Mouse (Mus musculus): Measurements from ENCODE around the gene Fbxo28. TPM values are rescaled to one million over a fixed set of nuclear protein-coding genes. Genes with fewer than 3 reads are reported as not detected.

Fbxo28 gene
- polyA plus RNA-seq, 1 experiment from 2014 or later, result 10.8 TPM

GRCm38 (mm10) chr1:182287781-182288180 is 53.6 kb downstream of the Fbxo28 start:
- H3K27me3 ChIP-seq, result no peaks in the 10 kb centered on the region
- peaks cover 7% of the 10 kb centered on the region for H3K4me1 ChIP-seq (replicated peaks)
- H3K27ac ChIP-seq, result no peak overlapping the region
- no peak overlapping the region for H3K4me2 ChIP-seq
- H3K4me3 ChIP-seq, result no peak overlapping the region
- 59% methylated on average over 7 of the region's 7 CpGs for WGBS
- ATAC-seq (replicated peaks; ENCODE audit: insufficient number of reproducible peaks, insufficient read depth, low FRiP score, low read depth), result no peak
- H3K9ac ChIP-seq, result no peak overlapping the region
- no peaks in the 10 kb centered on the region for H3K9me3 ChIP-seq (replicated peaks)
- H3K36me3 ChIP-seq, result no peaks in the 10 kb centered on the region

- no peak overlapping the region for H3K9ac ChIP-seq
- no peak for ATAC-seq (replicated peaks; ENCODE audit: insufficient number of reproducible peaks, insufficient read depth, low FRiP score, low read depth)
- H3K4me1 ChIP-seq (replicated peaks), result peaks cover 27% of the 10 kb centered on the region
- no peaks in the 10 kb centered on the region for H3K36me3 ChIP-seq
- no peak overlapping the region for H3K27ac ChIP-seq
- 87% methylated on average over 2 of the region's 2 CpGs for WGBS
- no peaks in the 10 kb centered on the region for H3K27me3 ChIP-seq
- H3K9me3 ChIP-seq (replicated peaks), result no peaks in the 10 kb centered on the region
- H3K4me2 ChIP-seq, result no peak overlapping the region
- H3K4me3 ChIP-seq, result no peak overlapping the region
Observed at GRCm38 (mm10) chr1:182284795-182285194, 56.6 kb downstream of the Fbxo28 start.

- peak overlapping the region; percentile 64 for H3K4me3 ChIP-seq
- no peaks in the 10 kb centered on the region for H3K27me3 ChIP-seq
- no peak overlapping the region for H3K27ac ChIP-seq
- peaks cover 11% of the 10 kb centered on the region for H3K36me3 ChIP-seq
- peaks cover 27% of the 10 kb centered on the region for H3K4me1 ChIP-seq (replicated peaks)
- WGBS, result 48% methylated on average over 7 of the region's 7 CpGs
- no peak for ATAC-seq (replicated peaks; ENCODE audit: insufficient number of reproducible peaks, insufficient read depth, low FRiP score, low read depth)
- peak overlapping the region; percentile 78; the same call in 1 of the 2 replicates for H3K9ac ChIP-seq
- peak overlapping the region; percentile 72 for H3K4me2 ChIP-seq
- no peaks in the 10 kb centered on the region for H3K9me3 ChIP-seq (replicated peaks)
Observed at GRCm38 (mm10) chr1:182283231-182283630, 58.2 kb downstream of the Fbxo28 start.

- H3K27ac ChIP-seq, result peak within 1 kb of the TSS; percentile 90
- no peaks in the 10 kb centered on the region for H3K27me3 ChIP-seq
- under 1% methylated on average over 89 of the region's 94 CpGs for WGBS
- peak within 1 kb of the TSS; percentile 72 for H3K4me2 ChIP-seq
- ATAC-seq (replicated peaks; ENCODE audit: insufficient number of reproducible peaks, insufficient read depth, low FRiP score, low read depth), result peak; percentile 94
- no peaks in the 10 kb centered on the region for H3K9me3 ChIP-seq (replicated peaks)
- H3K9ac ChIP-seq, result peak within 1 kb of the TSS; percentile 78
- peak within 1 kb of the TSS; percentile 64 for H3K4me3 ChIP-seq
- H3K36me3 ChIP-seq, result peaks cover 20% of the 10 kb centered on the region
- H3K4me1 ChIP-seq (replicated peaks), result peaks cover 27% of the 10 kb centered on the region
Observed at GRCm38 (mm10) chr1:182282091-182283075, 59.0 kb downstream of the Fbxo28 start, which contains the start of gene Degs1. Degs1 (minus strand) TSS chr1:182282804.

- Histone ChIP-seq H3K27me3 (no peaks in the 10 kb centered on the region), H3K4me1 (replicated peaks) (peaks cover 27% of the 10 kb centered on the region), H3K27ac (peak overlapping the region; percentile 90), H3K9me3 (replicated peaks) (no peaks in the 10 kb centered on the region), H3K36me3 (peaks cover 31% of the 10 kb centered on the region), H3K4me2 (peak overlapping the region; percentile 72), H3K9ac (peak overlapping the region; percentile 78), H3K4me3 (peak overlapping the region; percentile 64)
- WGBS, result 4% methylated on average over 9 of the region's 9 CpGs
- no peak for ATAC-seq (replicated peaks; ENCODE audit: insufficient number of reproducible peaks, insufficient read depth, low FRiP score, low read depth)
Observed at GRCm38 (mm10) chr1:182281251-182281711, 60.1 kb downstream of the Fbxo28 start.

- peak overlapping the region; percentile 64 for H3K4me3 ChIP-seq
- no peaks in the 10 kb centered on the region for H3K9me3 ChIP-seq (replicated peaks)
- peak overlapping the region; percentile 78 for H3K9ac ChIP-seq
- H3K4me1 ChIP-seq (replicated peaks), result peaks cover 27% of the 10 kb centered on the region
- no peak for ATAC-seq (replicated peaks; ENCODE audit: insufficient number of reproducible peaks, insufficient read depth, low FRiP score, low read depth)
- H3K36me3 ChIP-seq, result peaks cover 36% of the 10 kb centered on the region
- no peaks in the 10 kb centered on the region for H3K27me3 ChIP-seq
- H3K4me2 ChIP-seq, result peak overlapping the region; percentile 72
- H3K27ac ChIP-seq, result peak overlapping the region; percentile 90
- 36% methylated on average over 11 of the region's 11 CpGs for WGBS
Observed at GRCm38 (mm10) chr1:182280577-182280976, 60.9 kb downstream of the Fbxo28 start.

- no peak overlapping the region for H3K9ac ChIP-seq
- H3K36me3 ChIP-seq, result peaks cover 41% of the 10 kb centered on the region
- no peaks in the 10 kb centered on the region for H3K27me3 ChIP-seq
- WGBS, result 74% methylated on average over 6 of the region's 6 CpGs
- H3K4me1 ChIP-seq (replicated peaks), result peaks cover 27% of the 10 kb centered on the region
- no peaks in the 10 kb centered on the region for H3K9me3 ChIP-seq (replicated peaks)
- H3K4me2 ChIP-seq, result peak overlapping the region; percentile 72
- ATAC-seq (replicated peaks; ENCODE audit: insufficient number of reproducible peaks, insufficient read depth, low FRiP score, low read depth), result no peak
- H3K27ac ChIP-seq, result peak overlapping the region; percentile 90
- H3K4me3 ChIP-seq, result no peak overlapping the region
Observed at GRCm38 (mm10) chr1:182280046-182280445, 61.4 kb downstream of the Fbxo28 start.

GRCm38 (mm10) chr1:182279436-182279835 is 62.0 kb downstream of the Fbxo28 start:
- peaks cover 46% of the 10 kb centered on the region for H3K36me3 ChIP-seq
- no peaks in the 10 kb centered on the region for H3K9me3 ChIP-seq (replicated peaks)

GRCm38 (mm10) chr1:182275109-182275508 is 66.3 kb downstream of the Fbxo28 start:
- 71% methylated on average over 6 of the region's 6 CpGs for WGBS
- H3K4me2 ChIP-seq, result no peak overlapping the region
- H3K36me3 ChIP-seq, result peaks cover 53% of the 10 kb centered on the region
- H3K27ac ChIP-seq, result no peak overlapping the region
- H3K27me3 ChIP-seq, result no peaks in the 10 kb centered on the region
- ATAC-seq (replicated peaks; ENCODE audit: insufficient number of reproducible peaks, insufficient read depth, low FRiP score, low read depth), result no peak
- no peak overlapping the region for H3K9ac ChIP-seq
- no peaks in the 10 kb centered on the region for H3K9me3 ChIP-seq (replicated peaks)
- peaks cover 3% of the 10 kb centered on the region for H3K4me1 ChIP-seq (replicated peaks)
- H3K4me3 ChIP-seq, result no peak overlapping the region

More at GRCm38 (mm10) chr1:182279436-182279835, 62.0 kb downstream of the Fbxo28 start:
- ATAC-seq (replicated peaks; ENCODE audit: insufficient number of reproducible peaks, insufficient read depth, low FRiP score, low read depth), result no peak
- peaks cover 27% of the 10 kb centered on the region for H3K4me1 ChIP-seq (replicated peaks)
- H3K4me2 ChIP-seq, result no peak overlapping the region
- H3K27ac ChIP-seq, result no peak overlapping the region
- H3K27me3 ChIP-seq, result no peaks in the 10 kb centered on the region
- WGBS, result 91% methylated on average over 4 of the region's 4 CpGs
- H3K9ac ChIP-seq, result no peak overlapping the region
- no peak overlapping the region for H3K4me3 ChIP-seq

- H3K4me2 ChIP-seq, result no peak overlapping the region
- H3K9ac ChIP-seq, result no peak overlapping the region
- H3K9me3 ChIP-seq (replicated peaks), result no peaks in the 10 kb centered on the region
- H3K4me3 ChIP-seq, result no peak overlapping the region
- H3K27me3 ChIP-seq, result no peaks in the 10 kb centered on the region
- H3K4me1 ChIP-seq (replicated peaks), result no peaks in the 10 kb centered on the region
- H3K27ac ChIP-seq, result no peak overlapping the region
- peaks cover 26% of the 10 kb centered on the region; the same call in 1 of the 2 replicates for H3K36me3 ChIP-seq
- no peak for ATAC-seq (replicated peaks; ENCODE audit: insufficient number of reproducible peaks, insufficient read depth, low FRiP score, low read depth)
- WGBS, result 76% methylated on average over 5 of the region's 5 CpGs
Observed at GRCm38 (mm10) chr1:182271632-182272031, 69.8 kb downstream of the Fbxo28 start.

GRCm38 (mm10) chr1:182271130-182271529 is 70.3 kb downstream of the Fbxo28 start:
- H3K9me3 ChIP-seq (replicated peaks), result no peaks in the 10 kb centered on the region
- no peak for ATAC-seq (replicated peaks; ENCODE audit: insufficient number of reproducible peaks, insufficient read depth, low FRiP score, low read depth)
- peaks cover 22% of the 10 kb centered on the region; the same call in 1 of the 2 replicates for H3K36me3 ChIP-seq
- H3K4me1 ChIP-seq (replicated peaks), result no peaks in the 10 kb centered on the region
- H3K4me2 ChIP-seq, result no peak overlapping the region
- H3K27me3 ChIP-seq, result no peaks in the 10 kb centered on the region
- WGBS, result 77% methylated on average over 5 of the region's 5 CpGs
- H3K4me3 ChIP-seq, result no peak overlapping the region
- no peak overlapping the region for H3K9ac ChIP-seq
- no peak overlapping the region for H3K27ac ChIP-seq
